Mouse (Mus musculus) liver, postnatal 0 days (tissue): ENCODE measurements at regions not wholly inside any gene's neighbourhood (a gene's known extent, or its start where the extent isn't known, plus 50 kb on each side); places are given as distances from the start of the nearest gene placed in this dataset.

Experiments
- ATAC-seq: fragments of 200-750 bp; cut with Nextera tagmentation; 2 replicates; pipeline ENCODE4 v1.8.0; 2017; ENCODE audit warnings: mild to moderate bottlenecking, moderate library complexity
- DNase-seq: peaks from one replicate; pipeline ENCODE4 v3.0.0-alpha.2; 2016
- H3K27ac ChIP-seq: fragments of 300-500 bp; sonication (generic); 2 replicates; pipeline ENCODE4 v1.5.1; 2014; ENCODE audit warnings: antibody characterized with exemption, moderate library complexity, mild to moderate bottlenecking, low read depth
- H3K27me3 ChIP-seq: fragments of 300-500 bp; sonication (generic); 2 replicates; pipeline ENCODE4 v1.6.1; 2014; ENCODE audit warnings: low read length, control low read depth, mixed read lengths; ENCODE audit not compliant: insufficient read depth
- H3K36me3 ChIP-seq: fragments of 300-500 bp; sonication (generic); replicated peaks from 2 replicates; pipeline ENCODE4 v1.6.1; 2014; ENCODE audit warnings: mild to moderate bottlenecking, control low read depth, low read length, moderate library complexity, mixed read lengths; ENCODE audit not compliant: insufficient read depth
- H3K4me1 ChIP-seq: fragments of 300-500 bp; sonication (generic); 2 replicates; pipeline ENCODE4 v1.6.1; 2014; ENCODE audit warnings: antibody characterized with exemption, mild to moderate bottlenecking, control low read depth; ENCODE audit not compliant: insufficient read depth
- H3K4me2 ChIP-seq: fragments of 300-500 bp; sonication (generic); 2 replicates; pipeline ENCODE4 v1.6.1; 2014; ENCODE audit warnings: low read depth, mild to moderate bottlenecking, low read length, moderate library complexity, mixed read lengths
- H3K4me3 ChIP-seq: fragments of 300-500 bp; sonication (generic); 2 replicates; pipeline ENCODE4 v1.5.1; 2014; ENCODE audit warnings: low read depth, low read length
- H3K9ac ChIP-seq: fragments of 300-500 bp; sonication (generic); replicated peaks from 2 replicates; pipeline ENCODE4 v1.6.1; 2014; ENCODE audit warnings: mild to moderate bottlenecking, moderate library complexity
- H3K9me3 ChIP-seq: fragments of 300-500 bp; sonication (generic); 2 replicates; pipeline ENCODE4 v1.6.1; 2016; ENCODE audit warnings: mild to moderate bottlenecking, control low read depth, low read length, mixed read lengths
- CTCF ChIP-seq: sonication (generic); IDR thresholded peaks from 2 replicates; pipeline ENCODE4 v1.5.1; 2016; ENCODE audit warnings: antibody characterized with exemption, low read depth
- EP300 ChIP-seq: IDR thresholded peaks from 2 replicates; pipeline ENCODE4 v1.6.1; 2016; ENCODE audit warnings: antibody characterized with exemption, low read depth, mild to moderate bottlenecking
- WGBS: fragments of 180-500 bp; shearing (Covaris S2); extraction: QIAGEN DNeasy Blood & Tissue Kit; methylation state at CpG from one replicate; pipeline ENCODE4 v1.1.7; 2014; ENCODE audit not compliant: insufficient replicate concordance; 5-methylcytosine and 5-hydroxymethylcytosine counted together

GRCm38 (mm10) chr6:41225382-41225781 lies 76.7 kb upstream of the Try4 start:
- Histone ChIP-seq H3K9me3 (no peaks in the 10 kb centered on the region), H3K36me3 (no peaks in the 10 kb centered on the region), H3K27ac (no peak overlapping the region), H3K27me3 (no peaks in the 10 kb centered on the region), H3K9ac (no peak overlapping the region), H3K4me3 (no peak overlapping the region), H3K4me2 (no peak overlapping the region), H3K4me1 (no peaks in the 10 kb centered on the region)
- DNase-seq (no peak), ATAC-seq (no peak)
- TF ChIP-seq EP300 (no peak), CTCF (no peak)
- WGBS: 21% methylated on average over 1 of the region's 1 CpGs

GRCm38 (mm10) chr6:41218415-41218814 lies 83.7 kb upstream of the Try4 start:
- Histone ChIP-seq H3K4me1 (no peaks in the 10 kb centered on the region), H3K4me2 (no peak overlapping the region), H3K9me3 (no peaks in the 10 kb centered on the region; the same call in 1 of the 2 replicates), H3K27ac (no peak overlapping the region), H3K36me3 (no peaks in the 10 kb centered on the region), H3K4me3 (no peak overlapping the region), H3K9ac (no peak overlapping the region), H3K27me3 (no peaks in the 10 kb centered on the region)
- WGBS: 35% methylated on average over 7 of the region's 7 CpGs
- TF ChIP-seq EP300 (no peak), CTCF (no peak)
- no peak for DNase-seq
- ATAC-seq: no peak

GRCm38 (mm10) chr6:41215857-41216256 lies 86.2 kb upstream of the Try4 start:
- Histone ChIP-seq H3K4me3 (no peak overlapping the region), H3K9me3 (no peaks in the 10 kb centered on the region; the same call in 1 of the 2 replicates), H3K36me3 (no peaks in the 10 kb centered on the region), H3K27me3 (no peaks in the 10 kb centered on the region), H3K4me1 (no peaks in the 10 kb centered on the region), H3K4me2 (no peak overlapping the region), H3K27ac (no peak overlapping the region), H3K9ac (no peak overlapping the region)
- TF ChIP-seq CTCF: no peak
- TF ChIP-seq EP300: no peak
- DNase-seq (no peak), ATAC-seq (no peak)
- WGBS: 63% methylated on average over 4 of the region's 4 CpGs

- no peaks in the 10 kb centered on the region for H3K36me3 ChIP-seq
- no peak for ATAC-seq
- WGBS: 30% methylated on average over 4 of the region's 4 CpGs
Observed at GRCm38 (mm10) chr6:41205864-41206263, 96.2 kb upstream of the Try4 start.

GRCm38 (mm10) chr6:41202882-41203281 lies 99.2 kb upstream of the Try4 start:
- Histone ChIP-seq H3K36me3 (no peaks in the 10 kb centered on the region), H3K4me3 (no peak overlapping the region), H3K4me1 (no peaks in the 10 kb centered on the region), H3K9me3 (no peaks in the 10 kb centered on the region), H3K4me2 (no peak overlapping the region), H3K9ac (no peak overlapping the region), H3K27ac (no peak overlapping the region), H3K27me3 (no peaks in the 10 kb centered on the region)
- TF ChIP-seq CTCF: no peak
- TF ChIP-seq EP300: no peak
- WGBS: 82% methylated on average over 1 of the region's 1 CpGs
- ATAC-seq (no peak), DNase-seq (no peak)

More at GRCm38 (mm10) chr6:41205864-41206263, 96.2 kb upstream of the Try4 start:
- no peak for DNase-seq
- Histone ChIP-seq H3K4me2 (no peak overlapping the region), H3K4me1 (no peaks in the 10 kb centered on the region), H3K27ac (no peak overlapping the region), H3K4me3 (no peak overlapping the region), H3K27me3 (no peaks in the 10 kb centered on the region), H3K9ac (no peak overlapping the region), H3K9me3 (no peaks in the 10 kb centered on the region)
- TF ChIP-seq CTCF (no peak), EP300 (no peak)

DNA sequence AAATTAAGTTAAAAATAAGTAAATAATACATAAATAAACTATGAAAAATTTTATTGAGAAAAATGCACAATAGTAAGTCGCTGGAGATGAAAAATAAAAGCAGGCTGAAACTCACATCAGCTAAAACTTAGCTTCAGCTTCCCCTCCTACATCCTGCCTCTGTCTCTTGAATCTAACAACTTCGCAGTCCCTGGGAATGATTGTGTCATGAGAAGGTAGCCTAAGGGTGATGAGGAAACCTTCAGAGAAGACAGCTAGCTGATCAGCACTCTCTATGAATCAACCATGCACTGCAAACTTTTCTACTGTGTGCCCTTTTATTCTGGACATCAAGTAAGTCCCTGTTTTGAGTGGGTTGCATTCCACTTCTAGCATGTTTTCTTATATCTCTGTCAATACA lies 99.8 kb upstream of the Try4 start:
- Histone ChIP-seq H3K4me2 (no peak overlapping the region), H3K27me3 (no peaks in the 10 kb centered on the region), H3K36me3 (no peaks in the 10 kb centered on the region), H3K4me3 (no peak overlapping the region), H3K9me3 (no peaks in the 10 kb centered on the region), H3K9ac (no peak overlapping the region), H3K4me1 (no peaks in the 10 kb centered on the region), H3K27ac (no peak overlapping the region)
- DNase-seq (no peak), ATAC-seq (no peak)
- WGBS: 67% methylated on average over 2 of the region's 2 CpGs
- TF ChIP-seq EP300: no peak
- no peak for TF ChIP-seq CTCF

- Histone ChIP-seq H3K36me3 (no peaks in the 10 kb centered on the region), H3K4me2 (no peak overlapping the region), H3K9ac (no peak overlapping the region), H3K9me3 (no peaks in the 10 kb centered on the region), H3K4me3 (no peak overlapping the region), H3K27me3 (no peaks in the 10 kb centered on the region), H3K27ac (no peak overlapping the region), H3K4me1 (no peaks in the 10 kb centered on the region)
- ATAC-seq (no peak), DNase-seq (no peak)
- peak; percentile 55 for TF ChIP-seq CTCF
- TF ChIP-seq EP300: no peak
- whole genome bisulfite sequencing: 24% methylated on average over 1 of the region's 1 CpGs
Observed at GRCm38 (mm10) chr6:41194464-41194863, 107.6 kb upstream of the Try4 start.
